Comparison of ENCODE assay signal across 8 mouse cellular contexts in the genomic region with DNA sequence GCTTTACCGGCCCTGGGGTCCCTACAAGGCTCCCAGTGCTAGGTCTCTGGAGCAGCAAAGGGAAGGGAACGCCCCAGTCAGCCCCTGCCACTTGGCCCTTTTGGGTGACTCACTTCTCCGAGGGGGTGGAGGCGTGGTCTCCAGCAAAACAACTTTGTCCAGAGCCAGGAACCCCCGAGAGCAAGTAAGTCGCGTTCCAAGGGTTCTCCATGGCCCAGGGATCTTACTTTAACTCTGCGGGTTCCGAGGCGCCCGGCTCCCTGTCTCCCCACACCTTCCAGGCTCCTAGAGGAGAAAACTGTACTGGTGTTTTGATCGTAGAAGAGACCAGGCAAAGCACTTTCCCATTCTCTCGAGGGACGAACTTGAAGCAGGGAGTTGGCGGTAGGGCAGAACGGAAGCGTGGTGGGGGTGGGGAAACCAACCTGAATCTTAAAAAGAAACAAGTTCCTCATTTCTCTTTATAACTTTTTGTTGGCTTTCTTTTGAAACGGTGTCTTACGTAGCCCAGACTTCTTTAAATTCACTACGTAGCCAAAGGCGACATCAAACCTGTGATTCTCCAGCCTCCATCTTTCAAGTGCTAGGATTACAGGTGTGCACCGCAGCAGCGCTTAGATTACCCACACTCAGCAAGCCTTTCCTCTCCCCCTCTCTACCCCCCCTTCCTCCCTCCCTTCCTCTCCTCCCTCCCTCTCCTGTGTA. TPM values are rescaled to one million over a fixed set of nuclear protein-coding genes. Genes with fewer than 3 reads are reported as not detected.
DNase-seq lines count a peak whose midpoint lies in the region; ATAC-seq lines count a peak whose summit lies in the region.

Gene Capg, plus strand, starts transcription at position 109 of the 705 bp plus-strand sequence.

- H3K9me3 ChIP-seq in forebrain, embryonic 12.5 days = no peaks in the 10 kb centered on the region
- peaks cover 4% of the 10 kb centered on the region; the same call in 1 of the 2 replicates for H3K9me3 ChIP-seq in limb, embryonic 13.5 days

- peak within 1 kb of the TSS; percentile 13 for H3K4me2 ChIP-seq in forebrain, embryonic 12.5 days
- peak within 1 kb of the TSS; percentile 63 for H3K4me2 ChIP-seq in limb, embryonic 13.5 days (replicated peaks)

- no peak within 1 kb of the TSS for H3K9ac ChIP-seq in forebrain, embryonic 12.5 days
- peak within 1 kb of the TSS; percentile 59 for H3K9ac ChIP-seq in limb, embryonic 13.5 days

- WGBS in forebrain, embryonic 12.5 days = 14% methylated on average over 23 of the region's 23 CpGs
- 5% methylated on average over 23 of the region's 23 CpGs for WGBS in limb, embryonic 13.5 days

- no peak within 1 kb of the TSS for H3K27ac ChIP-seq in forebrain, embryonic 12.5 days
- peak within 1 kb of the TSS; percentile 64 for H3K27ac ChIP-seq in limb, embryonic 13.5 days

- peaks cover 13% of the 10 kb centered on the region for H3K27me3 ChIP-seq in forebrain, embryonic 12.5 days
- no peaks in the 10 kb centered on the region for H3K27me3 ChIP-seq in limb, embryonic 13.5 days

- ATAC-seq in forebrain, embryonic 12.5 days (ENCODE audit: low FRiP score) = no peak
- ATAC-seq in hematopoietic stem cell, adult 5-6 weeks (replicated peaks in 1 of 2; ENCODE audit: insufficient read depth in 1 of 2, low FRiP score in 2 of 2, low TSS enrichment in 1 of 2, low read depth in 1 of 2, poor library complexity in 2 of 2, severe bottlenecking in 2 of 2) = peak; percentile 81 to 84
- peak; percentile 38 for ATAC-seq in limb, embryonic 13.5 days (ENCODE audit: low FRiP score, low read depth)

- H3K36me3 ChIP-seq in forebrain, embryonic 12.5 days (replicated peaks) = no peaks in the 10 kb centered on the region
- H3K36me3 ChIP-seq in limb, embryonic 13.5 days = no peaks in the 10 kb centered on the region

- no peak within 1 kb of the TSS for H3K4me3 ChIP-seq in forebrain, embryonic 12.5 days (replicated peaks)
- peak within 1 kb of the TSS; percentile 39 for H3K4me3 ChIP-seq in limb, embryonic 13.5 days

- H3K4me1 ChIP-seq in forebrain, embryonic 12.5 days = 0 out of 2 replicates have a peak, but pooled peaks cover 13% of the 10 kb centered on the region
- peaks cover 26% of the 10 kb centered on the region for H3K4me1 ChIP-seq in limb, embryonic 13.5 days

- peak; percentile 61 to 78 for DNase-seq in urinary bladder, adult 18-20 months (ENCODE audit: low spot score in 2 of 2)
- DNase-seq in urinary bladder, postnatal 10 days (ENCODE audit: low spot score) = no peak
- peak; percentile 44 to 48 for DNase-seq in monocyte, adult 2 months (ENCODE audit: low read depth in 1 of 2, low spot score in 2 of 2)
- peak; percentile 41 to 44 for DNase-seq in thymus, postnatal 10 days (ENCODE audit: low spot score in 2 of 2)
- no peak for DNase-seq in left cerebral cortex, adult 11 months (ENCODE audit: low spot score)

RNA-seq across cellular contexts. Expression of gene Capg, which starts in this region (rescaled TPM):
- 4.1 and 5.4 TPM in 2 replicates for polyA plus RNA-seq in forebrain, embryonic 12.5 days (2016; fragmentation: Nextera tagmentation; extraction: Ambion mirVana)
- total RNA-seq in hematopoietic stem cell, adult 5-6 weeks (2017) = 61.1 and 113 TPM in 2 replicates
- 35.8 and 41.3 TPM in 2 replicates for polyA plus RNA-seq in limb, embryonic 13.5 days (2015; fragmentation: Nextera tagmentation; extraction: Ambion mirVana)

Comparison
In these comparisons a context has a peak if more than half of its experiments do, and no peak if none do; other contexts are left out.
1. DNase-seq: peak in urinary bladder, adult 18-20 months (2 of 2), monocyte, adult 2 months (2 of 2) and thymus, postnatal 10 days (2 of 2); none in urinary bladder, postnatal 10 days (single experiment) and left cerebral cortex, adult 11 months (single experiment).